Mouse (Mus musculus): Measurements from ENCODE around the gene Msn. TPM values are rescaled to one million over a fixed set of nuclear protein-coding genes. Genes with fewer than 3 reads are reported as not detected.
"Not testable (repeated sequence)": the region's sequence is repeated elsewhere in the genome, so short reads cannot be mapped to it uniquely, and the experiment has no call there.

The Msn gene
- polyA plus RNA-seq, 1 experiment: 12.8 TPM

DNA sequence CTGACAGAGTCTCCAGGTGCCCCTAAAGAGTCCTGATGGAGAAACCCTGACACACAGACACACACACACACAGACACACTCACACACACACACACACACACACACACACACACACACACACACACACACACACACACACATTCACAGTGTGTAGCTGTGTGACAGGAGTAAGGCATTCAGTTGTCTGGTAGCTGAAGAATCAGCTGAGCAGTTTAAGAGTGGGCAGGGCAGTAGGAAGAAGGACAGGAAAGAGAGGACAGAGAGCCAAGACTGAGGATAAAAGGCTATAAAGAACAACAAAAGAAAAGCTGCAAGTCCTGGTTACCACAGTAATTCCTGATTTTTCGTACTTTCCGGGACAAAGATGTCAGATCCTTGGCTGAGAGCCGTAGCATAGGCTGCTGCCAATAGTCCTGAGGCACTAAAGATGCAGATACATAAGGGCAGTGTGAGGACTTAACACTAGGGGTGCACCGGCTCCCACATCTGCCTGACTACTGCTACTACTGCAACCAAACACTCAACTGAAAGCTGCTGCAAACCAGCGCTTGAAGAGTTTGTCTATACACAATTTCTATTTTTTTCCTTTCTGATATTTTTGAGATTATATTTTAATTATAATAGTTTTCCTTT, 88.4 kb downstream of the Msn start:
- WGBS: 61% methylated on average over 5 of the region's 5 CpGs
- Histone ChIP-seq H3K36me3 (ENCODE audit: control insufficient read depth, insufficient read depth, low read length) (no peaks in the 10 kb centered on the region), H3K27ac (ENCODE audit: insufficient read depth, low read depth, low read length) (no peak overlapping the region), H3K27me3 (ENCODE audit: control insufficient read depth, insufficient read depth, low read length) (no peaks in the 10 kb centered on the region), H3K4me3 (ENCODE audit: low read depth, low read length) (no peak overlapping the region), H3K4me1 (ENCODE audit: control insufficient read depth, insufficient read depth, insufficient read length, low read length) (no peaks in the 10 kb centered on the region)
- TF ChIP-seq CTCF (IDR thresholded peaks at IDR 0.05; ENCODE audit: extremely low read depth, insufficient read length, insufficient replicate concordance, low read depth, low read length): no peak
- TF ChIP-seq POLR2A (IDR thresholded peaks at IDR 0.05; ENCODE audit: low read depth, low read length): no peak

DNA sequence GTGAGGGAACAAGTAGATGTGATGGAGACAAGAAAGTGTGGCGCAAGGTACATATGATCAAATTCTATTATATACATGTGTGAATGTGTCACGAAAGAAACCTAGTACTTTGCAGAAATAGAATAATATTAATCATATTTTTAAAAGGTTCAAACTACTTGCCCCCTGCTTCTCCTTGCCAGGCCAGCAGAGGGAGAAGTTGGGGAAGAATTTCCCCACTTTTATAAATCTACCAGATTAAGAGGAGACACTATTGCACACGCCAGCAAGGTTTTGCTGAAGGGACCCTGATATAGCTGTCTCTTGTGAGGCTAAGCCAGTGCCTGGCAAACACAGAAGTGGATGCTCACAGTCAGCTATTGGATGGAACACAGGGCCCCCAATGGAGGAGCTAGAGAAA, 109.3 kb downstream of the Msn start:
- not testable (repeated sequence) for H3K4me3 ChIP-seq (ENCODE audit: low read depth, low read length); H3K27me3 ChIP-seq (ENCODE audit: control insufficient read depth, insufficient read depth, low read length); H3K36me3 ChIP-seq (ENCODE audit: control insufficient read depth, insufficient read depth, low read length); H3K4me1 ChIP-seq (ENCODE audit: control insufficient read depth, insufficient read depth, insufficient read length, low read length); H3K27ac ChIP-seq (ENCODE audit: insufficient read depth, low read depth, low read length)
- WGBS: 76% methylated on average over 3 of the region's 3 CpGs

DNA sequence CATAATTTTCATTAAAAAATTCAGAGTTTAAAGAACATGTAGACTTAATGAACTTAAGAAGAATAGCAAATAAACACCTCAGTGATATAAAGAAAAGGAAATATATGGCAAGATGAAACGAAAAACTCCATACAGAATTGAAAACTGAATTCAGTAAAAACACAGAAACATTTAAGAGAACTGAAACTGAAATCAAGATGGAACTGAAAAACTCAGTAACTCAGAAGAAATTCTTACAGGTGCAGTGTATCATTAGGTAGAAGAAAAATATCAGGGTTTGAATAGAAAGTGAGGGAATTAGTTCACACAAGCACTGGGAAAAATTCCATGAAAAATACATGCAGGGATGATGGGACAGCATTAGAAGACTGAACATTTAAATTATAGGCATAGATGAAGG, 111.0 kb downstream of the Msn start:
- no peaks in the 10 kb centered on the region for H3K4me1 ChIP-seq (ENCODE audit: control insufficient read depth, insufficient read depth, insufficient read length, low read length)
- no peak overlapping the region for H3K27ac ChIP-seq (ENCODE audit: insufficient read depth, low read depth, low read length)
- no peak overlapping the region for H3K4me3 ChIP-seq (ENCODE audit: low read depth, low read length)
- WGBS: 22% methylated on average over 1 of the region's 1 CpGs
- H3K36me3 ChIP-seq (ENCODE audit: control insufficient read depth, insufficient read depth, low read length): no peaks in the 10 kb centered on the region
- no peak for TF ChIP-seq CTCF (IDR thresholded peaks at IDR 0.05; ENCODE audit: extremely low read depth, insufficient read length, insufficient replicate concordance, low read depth, low read length)
- TF ChIP-seq POLR2A (IDR thresholded peaks at IDR 0.05; ENCODE audit: low read depth, low read length): no peak
- no peaks in the 10 kb centered on the region for H3K27me3 ChIP-seq (ENCODE audit: control insufficient read depth, insufficient read depth, low read length)

DNA sequence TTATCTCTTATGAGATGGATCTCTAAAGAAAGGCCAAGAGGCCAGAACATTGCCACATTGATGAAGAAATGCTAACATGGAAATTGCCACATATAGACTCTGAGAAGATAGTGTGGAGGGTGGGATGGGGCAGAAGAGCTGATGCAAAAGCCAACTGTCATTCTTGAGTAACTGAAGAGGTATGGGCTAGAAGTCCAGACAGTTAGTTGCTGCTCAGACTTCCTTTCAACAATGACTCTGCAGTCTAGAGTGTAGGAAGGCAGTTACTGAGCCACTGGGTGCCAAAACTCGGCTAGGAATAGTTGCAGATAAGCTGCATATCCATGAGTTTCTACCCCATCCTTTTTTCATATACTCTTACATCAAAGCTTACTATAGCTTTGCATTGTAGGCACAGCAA, 122.2 kb downstream of the Msn start:
- 25% methylated on average over 1 of the region's 1 CpGs for WGBS
- no peak overlapping the region for H3K27ac ChIP-seq (ENCODE audit: insufficient read depth, low read depth, low read length)
- H3K4me3 ChIP-seq (ENCODE audit: low read depth, low read length): no peak overlapping the region
- H3K4me1 ChIP-seq (ENCODE audit: control insufficient read depth, insufficient read depth, insufficient read length, low read length): no peaks in the 10 kb centered on the region
- no peaks in the 10 kb centered on the region for H3K27me3 ChIP-seq (ENCODE audit: control insufficient read depth, insufficient read depth, low read length)
- H3K36me3 ChIP-seq (ENCODE audit: control insufficient read depth, insufficient read depth, low read length): no peaks in the 10 kb centered on the region
- no peak for TF ChIP-seq CTCF (IDR thresholded peaks at IDR 0.05; ENCODE audit: extremely low read depth, insufficient read length, insufficient replicate concordance, low read depth, low read length)
- no peak for TF ChIP-seq POLR2A (IDR thresholded peaks at IDR 0.05; ENCODE audit: low read depth, low read length)

Other genes starting within 250 kb of the Msn start
- gene Las1l, start 139.1 kb upstream of the Msn start, polyA plus RNA-seq (2012; rRNA removed): 4.7 and 8.1 TPM in 2 replicates
- not detected in 2 replicates for gene Vsig4, start 197.4 kb downstream of the Msn start, polyA plus RNA-seq (2012; rRNA removed)

All from small intestine, adult 2 months (tissue).